Mouse (Mus musculus) heart, embryonic 14.5 days (tissue): ENCODE results near the gene Gm49711. TPM values are rescaled to one million over a fixed set of nuclear protein-coding genes. Genes with fewer than 3 reads are reported as not detected.

Experiments
- ATAC-seq: fragments of 200-750 bp; cut with Nextera tagmentation; 2 replicates; pipeline ENCODE4 v1.8.0; 2017; ENCODE audit warnings: low read depth, moderate TSS enrichment; ENCODE audit not compliant: insufficient number of reproducible peaks, insufficient read depth, low FRiP score
- H3K27ac ChIP-seq, 2 experiments: fragments of 200-500 bp in 1 of 2; fragments of 300-500 bp in 1 of 2; sonication (generic) in 1 of 2; replicated peaks in 1 of 2; 2 replicates each; pipeline ENCODE4 v1.5.1; 2012 to 2014; ENCODE audit warnings: low read depth in 2 of 2, low read length in 2 of 2, control low read depth in 1 of 2, mild to moderate bottlenecking in 1 of 2, mixed read lengths in 1 of 2; ENCODE audit not compliant: control insufficient read depth in 1 of 2, insufficient read depth in 1 of 2
- H3K27me3 ChIP-seq: fragments of 300-500 bp; sonication (generic); 2 replicates; pipeline ENCODE4 v1.6.1; 2014; ENCODE audit warnings: mild to moderate bottlenecking, low read length, control low read depth; ENCODE audit not compliant: control insufficient read depth, insufficient read depth
- H3K36me3 ChIP-seq: fragments of 300-500 bp; sonication (generic); 2 replicates; pipeline ENCODE4 v1.6.1; 2014; ENCODE audit warnings: mild to moderate bottlenecking, control low read depth, low read length, mixed read lengths; ENCODE audit not compliant: control insufficient read depth, insufficient read depth
- H3K4me1 ChIP-seq, 2 experiments: fragments of 200-500 bp in 1 of 2; fragments of 300-500 bp in 1 of 2; sonication (generic) in 1 of 2; 2 replicates each; pipeline ENCODE4 v1.6.1; 2012 to 2014; ENCODE audit warnings: low read length in 2 of 2, control low read depth in 1 of 2, mixed read lengths in 1 of 2; ENCODE audit not compliant: control insufficient read depth in 2 of 2, insufficient read depth in 2 of 2
- H3K4me2 ChIP-seq: fragments of 300-500 bp; sonication (generic); 2 replicates; pipeline ENCODE4 v1.6.1; 2014; ENCODE audit warnings: mild to moderate bottlenecking, low read length
- H3K4me3 ChIP-seq, 2 experiments: fragments of 200-500 bp in 1 of 2; fragments of 300-500 bp in 1 of 2; sonication (generic) in 1 of 2; 2 replicates each; pipeline ENCODE4 v1.5.1; 2012 to 2014; ENCODE audit warnings: low read length in 2 of 2, mild to moderate bottlenecking in 2 of 2, control low read depth in 1 of 2, low read depth in 1 of 2, moderate library complexity in 1 of 2; ENCODE audit not compliant: control insufficient read depth in 1 of 2, insufficient read depth in 1 of 2
- H3K9ac ChIP-seq: fragments of 300-500 bp; sonication (generic); 2 replicates; pipeline ENCODE4 v1.6.1; 2014; ENCODE audit warnings: mild to moderate bottlenecking, low read length
- H3K9me3 ChIP-seq: fragments of 300-500 bp; sonication (generic); 2 replicates; pipeline ENCODE4 v1.6.1; 2016; ENCODE audit warnings: low read length, control low read depth; ENCODE audit not compliant: control insufficient read depth
- WGBS: fragments of 180-500 bp; shearing (Covaris S2); extraction: QIAGEN DNeasy Blood & Tissue Kit; methylation state at CpG from one replicate; pipeline ENCODE4 v1.1.7; 2014; 5-methylcytosine and 5-hydroxymethylcytosine counted together
- polyA plus RNA-seq: library from polyadenylated mRNA; unstranded; fragments of >200 nt; fragmentation: Nextera tagmentation; extraction: Ambion mirVana; gene quantifications from 2 replicates; pipeline ENCODE4 v1.2.1, GENCODE M21; 2014

Gm49711 gene
- polyA plus RNA-seq, 1 experiment from 2014 or later = not detected

DNA sequence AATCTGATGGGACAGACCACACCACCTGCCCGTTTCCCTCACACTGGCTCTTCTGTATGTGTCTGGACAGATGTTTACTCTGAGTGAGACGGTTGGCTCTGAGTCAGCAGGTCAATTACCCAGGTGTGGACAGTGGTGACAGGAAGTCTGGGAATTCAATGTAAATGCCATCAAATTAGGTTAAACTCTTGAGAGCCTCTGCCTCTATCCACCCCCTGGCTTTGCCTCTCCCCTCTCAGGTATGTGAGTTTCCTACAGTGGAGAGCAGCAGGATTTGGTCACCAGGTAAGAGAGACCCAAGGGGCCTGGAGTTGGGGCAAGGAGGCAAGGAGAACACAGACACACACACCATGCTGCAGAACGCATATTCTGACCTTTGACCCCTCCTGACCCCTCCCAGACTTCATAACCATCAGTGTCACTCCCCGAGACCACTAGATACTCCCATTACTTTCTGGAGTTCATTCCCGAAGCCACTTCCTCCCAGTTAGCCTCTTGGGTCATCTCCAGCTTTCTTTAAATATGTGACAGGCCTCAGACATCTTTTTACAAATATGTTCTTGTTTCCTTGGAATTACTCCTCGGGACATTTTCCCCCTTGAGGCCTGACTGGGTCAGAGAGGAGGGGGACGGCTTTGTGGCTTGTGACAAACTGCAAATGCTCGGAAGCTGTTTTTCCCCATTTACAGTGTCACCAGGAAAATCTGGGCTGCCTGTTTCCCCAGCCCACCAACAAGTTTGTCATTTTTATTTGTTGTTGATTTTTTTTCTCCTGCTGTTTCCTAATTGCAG lies 157.7 kb downstream of the Gm49711 start:
- WGBS = 64% methylated on average over 8 of the region's 8 CpGs
- Histone ChIP-seq H3K27ac (0 out of 4 replicates have a peak overlapping the region, but pooled peaks of 1 of the 2 experiments have one; percentile 5), H3K4me2 (no peak overlapping the region), H3K4me3 (no peak overlapping the region), H3K36me3 (no peaks in the 10 kb centered on the region), H3K4me1 (0 out of 4 replicates have a peak, but pooled peaks cover 0 to 4% of the 10 kb centered on the region in 2 experiments), H3K9ac (no peak overlapping the region), H3K27me3 (no peaks in the 10 kb centered on the region), H3K9me3 (no peaks in the 10 kb centered on the region)
- ATAC-seq = no peak

- 0 out of 2 replicates have a peak, but pooled peaks cover 4% of the 10 kb centered on the region for H3K9me3 ChIP-seq
- H3K4me2 ChIP-seq = no peak overlapping the region
- WGBS = 93% methylated on average over 11 of the region's 11 CpGs
- H3K4me1 ChIP-seq = 0 out of 4 replicates have a peak, but pooled peaks cover 0 to 2% of the 10 kb centered on the region in 2 experiments
- ATAC-seq = no peak
- H3K36me3 ChIP-seq = no peaks in the 10 kb centered on the region
- H3K4me3 ChIP-seq = no peak overlapping the region
- H3K27ac ChIP-seq = no peak overlapping the region
- no peaks in the 10 kb centered on the region for H3K27me3 ChIP-seq
- H3K9ac ChIP-seq = no peak overlapping the region
Observed at GRCm38 (mm10) chr16:92220754-92221153, 162.6 kb downstream of the Gm49711 start.

DNA sequence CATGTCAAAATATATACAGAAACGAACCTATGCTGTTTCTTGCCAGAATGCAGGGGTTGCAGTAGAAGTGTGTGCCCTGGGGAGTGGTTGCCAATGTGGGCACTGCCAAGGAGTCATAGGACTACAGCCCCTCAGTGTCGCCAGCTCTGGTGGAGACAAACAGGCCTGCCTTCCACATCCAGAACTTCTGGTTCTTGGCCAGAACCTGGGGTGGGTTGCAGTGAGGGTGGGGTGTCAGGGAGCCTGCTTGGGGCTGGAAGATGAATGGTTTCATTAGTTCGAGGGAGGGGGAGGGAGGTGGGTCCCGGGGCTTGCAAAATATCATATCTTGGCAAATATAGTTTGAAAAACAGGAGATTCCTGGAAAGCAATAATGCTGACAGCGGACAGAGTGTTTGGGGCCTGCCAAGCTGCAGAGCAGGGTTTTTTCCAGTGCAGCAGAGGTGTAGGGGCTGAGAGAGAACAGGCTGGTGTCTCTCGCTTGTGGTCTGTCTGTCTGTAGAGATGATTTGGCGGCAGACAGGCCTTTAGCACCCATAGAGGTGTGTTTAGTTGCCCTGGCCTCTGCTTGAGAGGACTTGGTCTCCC lies 170.3 kb downstream of the Gm49711 start:
- Histone ChIP-seq H3K27ac (no peak overlapping the region), H3K27me3 (no peaks in the 10 kb centered on the region), H3K9me3 (no peaks in the 10 kb centered on the region), H3K36me3 (no peaks in the 10 kb centered on the region), H3K4me1 (no peaks in the 10 kb centered on the region), H3K4me2 (no peak overlapping the region), H3K9ac (no peak overlapping the region), H3K4me3 (no peak overlapping the region)
- WGBS = 73% methylated on average over 7 of the region's 7 CpGs
- ATAC-seq = no peak

- no peak for ATAC-seq
- whole genome bisulfite sequencing = 80% methylated on average over 6 of the region's 6 CpGs
- no peaks in the 10 kb centered on the region for H3K36me3 ChIP-seq
- no peak overlapping the region for H3K4me2 ChIP-seq
- H3K4me1 ChIP-seq = peaks cover 4 to 8% of the 10 kb centered on the region in 2 experiments; a peak in 2 of 4 replicates
- H3K9me3 ChIP-seq = no peaks in the 10 kb centered on the region
- no peak overlapping the region for H3K9ac ChIP-seq
- H3K27ac ChIP-seq = no peak overlapping the region
- H3K27me3 ChIP-seq = no peaks in the 10 kb centered on the region
- H3K4me3 ChIP-seq = no peak overlapping the region
Observed at GRCm38 (mm10) chr16:92230476-92230931, 172.4 kb downstream of the Gm49711 start.

DNA sequence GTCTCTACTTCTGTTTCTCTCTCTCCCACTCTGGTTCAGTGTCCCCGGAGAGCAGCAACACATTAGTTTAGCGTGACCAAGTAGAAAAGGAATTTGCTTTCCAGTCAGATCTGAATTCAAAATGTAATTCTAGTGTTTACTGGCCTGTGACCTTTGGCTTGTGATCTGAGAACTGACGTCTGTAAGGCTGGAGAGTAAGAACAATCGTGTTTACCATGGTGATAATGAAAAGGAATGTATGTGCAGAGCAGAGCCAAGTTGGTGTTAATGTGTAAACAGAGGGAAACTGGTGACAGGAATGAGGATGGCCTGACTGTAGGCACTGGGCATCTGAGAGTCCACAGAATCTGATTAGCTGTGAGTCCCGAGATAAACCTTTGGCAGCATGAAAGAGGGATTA lies 176.4 kb downstream of the Gm49711 start:
- no peak overlapping the region for H3K27ac ChIP-seq
- no peaks in the 10 kb centered on the region for H3K9me3 ChIP-seq
- 12% methylated on average over 5 of the region's 5 CpGs for WGBS
- H3K4me1 ChIP-seq = peaks cover 4 to 8% of the 10 kb centered on the region in 2 experiments; a peak in 2 of 4 replicates
- H3K9ac ChIP-seq = no peak overlapping the region
- no peaks in the 10 kb centered on the region for H3K27me3 ChIP-seq
- H3K4me2 ChIP-seq = no peak overlapping the region
- H3K4me3 ChIP-seq = no peak overlapping the region
- no peak for ATAC-seq
- H3K36me3 ChIP-seq = no peaks in the 10 kb centered on the region

DNA sequence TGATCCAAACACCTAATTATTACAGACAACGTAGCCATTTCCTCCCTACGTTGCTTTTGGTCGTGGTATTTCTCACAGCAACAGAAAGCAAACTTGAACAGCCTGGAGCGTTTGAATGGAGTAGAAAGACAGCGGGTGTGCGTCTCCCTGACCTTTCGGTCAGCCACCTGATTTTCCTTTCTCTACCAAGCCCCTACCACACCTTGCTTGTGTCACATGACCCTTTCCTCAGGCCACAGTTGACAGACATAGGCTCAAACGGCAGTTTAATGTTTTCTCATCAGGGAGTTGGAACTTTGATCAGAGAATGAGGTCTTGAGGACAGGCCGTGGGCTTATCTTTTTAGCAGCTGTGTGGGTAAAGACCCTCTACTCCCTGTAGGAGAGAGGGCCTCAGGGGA lies 177.1 kb downstream of the Gm49711 start:
- H3K4me3 ChIP-seq = no peak overlapping the region
- H3K9ac ChIP-seq = no peak overlapping the region
- no peak overlapping the region for H3K4me2 ChIP-seq
- H3K4me1 ChIP-seq = peaks cover 4 to 8% of the 10 kb centered on the region in 2 experiments; a peak in 2 of 4 replicates
- WGBS = 47% methylated on average over 9 of the region's 9 CpGs
- H3K36me3 ChIP-seq = no peaks in the 10 kb centered on the region
- H3K27me3 ChIP-seq = no peaks in the 10 kb centered on the region
- H3K9me3 ChIP-seq = no peaks in the 10 kb centered on the region
- H3K27ac ChIP-seq = no peak overlapping the region
- no peak for ATAC-seq
